Mouse (Mus musculus): ENCODE results near the gene Cux2. TPM values are rescaled to one million over a fixed set of nuclear protein-coding genes. Genes with fewer than 3 reads are reported as not detected.

Gene Cux2
- polyA plus RNA-seq, 1 experiment from 2014 or later, result 9.0 TPM

DNA sequence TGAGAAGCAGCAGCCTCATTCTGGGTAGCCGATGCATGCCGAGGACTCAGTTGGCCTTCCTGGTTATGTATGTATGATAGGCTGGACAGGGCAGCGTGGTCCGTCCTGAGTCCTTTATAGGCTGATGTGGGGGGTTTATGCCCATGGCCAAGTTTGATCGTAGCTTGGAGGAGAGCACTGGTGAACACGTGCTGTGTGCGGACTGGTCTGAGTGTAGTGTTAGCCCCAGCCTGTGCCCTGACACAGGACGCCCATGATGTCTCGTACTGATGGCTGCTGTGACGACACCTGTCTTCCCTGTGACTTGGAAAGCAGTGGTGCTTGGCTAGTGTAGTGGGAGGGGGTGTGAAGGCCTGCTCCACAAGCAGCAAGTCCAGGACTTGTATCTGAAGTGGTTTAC, 236.2 kb downstream of the Cux2 start:
- 96% methylated on average over 10 of the region's 10 CpGs for WGBS
- H3K4me3 ChIP-seq (ENCODE audit: low read depth, low read length), result no peak overlapping the region
- ATAC-seq (ENCODE audit: insufficient number of reproducible peaks, insufficient read depth, low FRiP score, low read depth), result no peak
- no peaks in the 10 kb centered on the region for H3K27me3 ChIP-seq (ENCODE audit: control insufficient read depth, insufficient read depth, low read length)
- no peak overlapping the region for H3K9ac ChIP-seq (replicated peaks; ENCODE audit: low read depth, low read length)
- H3K9me3 ChIP-seq (ENCODE audit: control insufficient read depth, low read depth, low read length), result no peaks in the 10 kb centered on the region
- no peaks in the 10 kb centered on the region for H3K4me1 ChIP-seq (ENCODE audit: control insufficient read depth, insufficient read depth, low read length)
- no peak overlapping the region for H3K4me2 ChIP-seq (replicated peaks; ENCODE audit: low read depth, low read length)
- peaks cover 74% of the 10 kb centered on the region for H3K36me3 ChIP-seq (ENCODE audit: control insufficient read depth, insufficient read depth, low read length)
- no peak overlapping the region for H3K27ac ChIP-seq (ENCODE audit: low read length)

DNA sequence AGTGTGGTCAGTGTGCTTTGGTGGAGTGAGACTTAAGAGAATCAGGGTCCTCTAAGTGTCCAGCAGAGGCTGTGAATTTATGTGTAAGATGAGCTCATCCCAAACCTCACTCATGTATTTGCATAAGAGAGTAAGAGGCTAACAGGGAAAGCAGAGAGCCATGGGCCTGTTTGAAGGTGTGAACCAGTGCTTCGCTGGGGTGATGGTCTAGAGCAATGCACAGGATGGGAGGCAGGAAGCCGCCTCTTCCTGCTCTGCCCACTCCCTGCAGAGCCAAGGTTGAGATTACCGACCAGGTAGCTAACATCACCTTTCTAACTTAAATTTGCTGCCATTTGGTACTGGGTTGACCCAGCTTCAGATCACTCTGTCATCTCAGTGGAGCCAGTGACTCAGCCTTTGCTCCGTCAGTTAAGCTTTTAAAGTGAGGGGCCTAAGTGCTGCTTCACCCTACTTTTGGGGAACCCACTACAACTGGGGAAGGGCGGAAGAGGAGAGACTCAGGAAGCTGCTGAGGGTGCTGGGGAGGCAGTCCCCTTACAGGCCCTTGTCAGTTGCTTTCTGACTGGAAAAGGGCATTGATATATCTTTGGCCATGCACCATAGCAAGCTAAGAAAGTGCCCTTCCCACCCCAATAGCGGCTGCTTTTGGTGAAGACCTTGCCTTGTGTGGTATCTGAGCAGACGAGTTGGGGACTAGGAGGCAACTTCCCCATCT, 237.2 kb downstream of the Cux2 start:
- WGBS, result 84% methylated on average over 7 of the region's 7 CpGs
- Histone ChIP-seq H3K4me1 (ENCODE audit: control insufficient read depth, insufficient read depth, low read length) (no peaks in the 10 kb centered on the region), H3K27ac (ENCODE audit: low read length) (no peak overlapping the region), H3K9me3 (ENCODE audit: control insufficient read depth, low read depth, low read length) (no peaks in the 10 kb centered on the region), H3K36me3 (ENCODE audit: control insufficient read depth, insufficient read depth, low read length) (peaks cover 64% of the 10 kb centered on the region), H3K4me3 (ENCODE audit: low read depth, low read length) (no peak overlapping the region), H3K4me2 (replicated peaks; ENCODE audit: low read depth, low read length) (no peak overlapping the region), H3K9ac (replicated peaks; ENCODE audit: low read depth, low read length) (no peak overlapping the region), H3K27me3 (ENCODE audit: control insufficient read depth, insufficient read depth, low read length) (no peaks in the 10 kb centered on the region)
- ATAC-seq (ENCODE audit: insufficient number of reproducible peaks, insufficient read depth, low FRiP score, low read depth), result no peak

DNA sequence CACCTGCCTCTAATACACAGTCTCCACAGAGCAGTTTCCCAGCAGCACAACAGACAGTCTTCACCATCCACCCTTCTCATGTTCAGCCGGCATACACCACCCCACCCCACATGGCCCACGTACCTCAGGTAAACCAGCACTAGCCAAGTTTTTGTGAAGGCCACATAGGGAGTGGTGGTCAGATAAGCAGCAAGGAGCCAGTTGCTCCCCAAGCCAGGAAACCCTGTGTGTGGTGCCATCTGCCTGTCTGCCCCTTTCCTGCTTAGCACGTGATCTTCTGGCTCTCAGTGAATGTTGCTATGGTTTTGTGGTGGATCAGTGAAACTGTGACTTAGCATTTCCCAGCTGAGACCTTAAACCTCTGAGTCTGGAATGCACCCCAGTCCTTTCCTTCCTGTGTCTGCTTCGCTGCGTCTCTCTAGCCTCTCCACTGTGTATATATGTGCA, 238.4 kb downstream of the Cux2 start:
- 81% methylated on average over 5 of the region's 5 CpGs for WGBS
- H3K27me3 ChIP-seq (ENCODE audit: control insufficient read depth, insufficient read depth, low read length), result no peaks in the 10 kb centered on the region
- peaks cover 59% of the 10 kb centered on the region for H3K36me3 ChIP-seq (ENCODE audit: control insufficient read depth, insufficient read depth, low read length)
- no peak overlapping the region for H3K9ac ChIP-seq (replicated peaks; ENCODE audit: low read depth, low read length)
- no peak overlapping the region for H3K4me2 ChIP-seq (replicated peaks; ENCODE audit: low read depth, low read length)
- no peaks in the 10 kb centered on the region for H3K9me3 ChIP-seq (ENCODE audit: control insufficient read depth, low read depth, low read length)
- no peak overlapping the region for H3K4me3 ChIP-seq (ENCODE audit: low read depth, low read length)
- peak overlapping the region; percentile 10; the same call in 1 of the 2 replicates for H3K27ac ChIP-seq (ENCODE audit: low read length)
- no peaks in the 10 kb centered on the region for H3K4me1 ChIP-seq (ENCODE audit: control insufficient read depth, insufficient read depth, low read length)
- no peak for ATAC-seq (ENCODE audit: insufficient number of reproducible peaks, insufficient read depth, low FRiP score, low read depth)

DNA sequence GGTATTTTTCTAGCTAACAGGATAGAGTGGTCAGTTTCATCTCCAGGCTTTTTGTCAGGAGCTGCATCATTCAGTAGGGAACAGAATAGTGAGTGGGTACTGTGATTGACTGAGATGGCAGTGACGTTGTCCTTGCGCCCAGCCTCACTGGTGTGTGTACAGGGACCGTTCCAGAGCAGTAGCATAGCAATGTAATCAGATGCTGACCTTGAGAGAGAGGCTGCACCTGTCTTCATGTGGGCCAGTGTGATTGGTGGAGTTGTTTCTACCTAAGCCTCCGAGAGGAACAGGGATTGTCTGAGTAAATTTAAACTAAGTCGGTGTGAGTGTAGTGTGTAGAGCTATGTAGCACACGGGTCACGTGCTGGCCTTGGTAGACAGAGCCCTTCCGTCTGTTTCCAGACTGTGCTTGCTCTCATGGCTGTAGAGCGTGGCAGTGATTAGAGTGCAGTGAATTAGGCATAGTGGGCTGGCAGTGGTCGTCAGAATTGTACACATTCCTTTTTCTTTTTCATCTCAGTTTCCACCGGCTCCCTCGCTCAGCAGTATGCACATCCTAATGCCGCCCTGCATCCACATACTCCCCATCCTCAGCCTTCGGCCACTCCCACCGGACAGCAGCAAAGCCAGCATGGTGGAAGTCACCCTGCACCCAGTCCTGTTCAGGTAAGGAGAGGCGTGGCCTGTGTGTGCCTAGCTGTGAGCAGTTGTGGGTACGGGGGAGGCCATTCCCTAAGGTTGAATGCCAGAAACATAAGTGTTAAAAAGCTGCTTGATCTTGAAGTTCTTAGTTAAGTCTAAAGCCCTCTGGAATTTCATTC, 239.4 kb downstream of the Cux2 start:
- H3K4me2 ChIP-seq (replicated peaks; ENCODE audit: low read depth, low read length), result no peak overlapping the region
- no peaks in the 10 kb centered on the region for H3K27me3 ChIP-seq (ENCODE audit: control insufficient read depth, insufficient read depth, low read length)
- H3K9ac ChIP-seq (replicated peaks; ENCODE audit: low read depth, low read length), result no peak overlapping the region
- peaks cover 56% of the 10 kb centered on the region for H3K36me3 ChIP-seq (ENCODE audit: control insufficient read depth, insufficient read depth, low read length)
- H3K4me1 ChIP-seq (ENCODE audit: control insufficient read depth, insufficient read depth, low read length), result no peaks in the 10 kb centered on the region
- no peak for ATAC-seq (ENCODE audit: insufficient number of reproducible peaks, insufficient read depth, low FRiP score, low read depth)
- WGBS, result 80% methylated on average over 17 of the region's 17 CpGs
- no peak overlapping the region for H3K4me3 ChIP-seq (ENCODE audit: low read depth, low read length)
- H3K27ac ChIP-seq (ENCODE audit: low read length), result no peak overlapping the region
- H3K9me3 ChIP-seq (ENCODE audit: control insufficient read depth, low read depth, low read length), result no peaks in the 10 kb centered on the region

DNA sequence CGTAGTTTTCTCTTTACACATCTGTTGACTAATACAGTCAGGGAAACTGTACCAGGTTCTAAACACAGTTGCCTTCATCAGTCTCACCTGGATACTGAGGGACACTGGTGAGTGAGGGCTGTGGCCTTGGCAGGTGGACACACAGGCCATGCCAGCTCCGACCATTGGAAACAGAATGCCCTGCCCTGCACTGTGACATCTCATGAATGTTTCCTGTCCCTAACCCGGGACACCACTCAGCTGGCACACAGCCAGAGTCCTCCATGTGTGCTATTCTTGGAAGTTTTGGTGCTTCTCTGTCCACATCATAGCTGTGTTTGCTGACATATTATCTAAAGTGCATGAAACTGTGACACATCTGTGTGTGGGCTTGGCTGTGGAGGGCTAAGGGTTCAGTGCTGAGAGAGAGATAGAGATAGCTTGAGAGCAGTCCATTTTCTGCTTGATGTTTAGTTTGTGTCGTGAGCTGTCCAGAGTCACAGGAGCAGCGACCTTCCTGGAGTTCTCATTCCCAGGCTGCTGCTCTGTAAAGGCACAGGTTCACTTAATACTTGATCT, 240.2 kb downstream of the Cux2 start:
- ATAC-seq (ENCODE audit: insufficient number of reproducible peaks, insufficient read depth, low FRiP score, low read depth), result no peak
- H3K4me1 ChIP-seq (ENCODE audit: control insufficient read depth, insufficient read depth, low read length), result no peaks in the 10 kb centered on the region
- H3K27me3 ChIP-seq (ENCODE audit: control insufficient read depth, insufficient read depth, low read length), result no peaks in the 10 kb centered on the region
- H3K36me3 ChIP-seq (ENCODE audit: control insufficient read depth, insufficient read depth, low read length), result peaks cover 54% of the 10 kb centered on the region
- H3K9ac ChIP-seq (replicated peaks; ENCODE audit: low read depth, low read length), result no peak overlapping the region
- no peak overlapping the region for H3K27ac ChIP-seq (ENCODE audit: low read length)
- WGBS, result 67% methylated on average over 5 of the region's 5 CpGs
- H3K4me2 ChIP-seq (replicated peaks; ENCODE audit: low read depth, low read length), result no peak overlapping the region
- H3K9me3 ChIP-seq (ENCODE audit: control insufficient read depth, low read depth, low read length), result no peaks in the 10 kb centered on the region
- no peak overlapping the region for H3K4me3 ChIP-seq (ENCODE audit: low read depth, low read length)

DNA sequence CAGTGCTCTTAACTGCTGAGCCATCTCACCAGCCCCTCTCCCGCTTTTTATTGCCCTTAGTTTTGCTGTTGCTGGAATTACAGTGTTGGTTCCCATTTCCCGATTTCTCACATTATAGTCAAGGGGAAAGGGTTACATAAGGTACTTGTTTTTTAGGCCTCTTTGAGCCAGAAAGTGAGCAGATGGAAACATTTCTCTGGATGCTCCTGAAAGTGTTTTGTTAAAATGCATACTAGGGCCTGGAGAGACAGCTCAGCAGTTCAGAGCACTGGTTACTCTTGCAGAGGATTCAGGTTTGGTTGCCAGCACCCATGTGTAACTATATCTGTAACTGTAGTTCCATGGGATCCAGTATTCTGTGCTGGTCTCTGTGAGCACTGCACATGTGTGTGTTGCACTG, 241.7 kb downstream of the Cux2 start:
- Histone ChIP-seq H3K4me3 (ENCODE audit: low read depth, low read length) (no peak overlapping the region), H3K4me1 (ENCODE audit: control insufficient read depth, insufficient read depth, low read length) (no peaks in the 10 kb centered on the region), H3K27ac (ENCODE audit: low read length) (no peak overlapping the region), H3K9me3 (ENCODE audit: control insufficient read depth, low read depth, low read length) (no peaks in the 10 kb centered on the region), H3K36me3 (ENCODE audit: control insufficient read depth, insufficient read depth, low read length) (peaks cover 52% of the 10 kb centered on the region), H3K27me3 (ENCODE audit: control insufficient read depth, insufficient read depth, low read length) (no peaks in the 10 kb centered on the region), H3K9ac (replicated peaks; ENCODE audit: low read depth, low read length) (no peak overlapping the region), H3K4me2 (replicated peaks; ENCODE audit: low read depth, low read length) (no peak overlapping the region)
- 88% methylated on average over 2 of the region's 2 CpGs for WGBS
- no peak for ATAC-seq (ENCODE audit: insufficient number of reproducible peaks, insufficient read depth, low FRiP score, low read depth)

DNA sequence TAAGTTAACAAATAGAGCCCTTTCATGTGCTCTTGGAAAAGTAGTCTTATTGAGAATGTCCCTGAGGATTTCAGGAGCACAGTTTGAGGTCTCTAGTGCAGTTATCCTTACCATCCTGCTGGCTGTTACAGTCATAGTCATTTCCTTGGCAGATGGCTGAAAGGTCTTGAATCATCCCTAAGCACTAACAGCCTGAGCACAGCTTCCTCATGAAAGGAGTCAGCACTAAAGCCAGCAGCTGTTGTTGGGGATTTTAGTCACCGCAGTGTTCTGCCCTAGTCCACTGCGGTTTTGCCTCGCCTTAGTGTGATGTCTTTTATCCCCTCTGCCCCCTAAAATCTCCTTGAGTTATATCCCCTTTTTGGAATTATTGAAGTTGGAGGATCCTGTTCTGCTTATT, 242.7 kb downstream of the Cux2 start:
- Histone ChIP-seq H3K4me2 (replicated peaks; ENCODE audit: low read depth, low read length) (no peak overlapping the region), H3K9ac (replicated peaks; ENCODE audit: low read depth, low read length) (no peak overlapping the region), H3K4me1 (ENCODE audit: control insufficient read depth, insufficient read depth, low read length) (no peaks in the 10 kb centered on the region), H3K9me3 (ENCODE audit: control insufficient read depth, low read depth, low read length) (no peaks in the 10 kb centered on the region), H3K36me3 (ENCODE audit: control insufficient read depth, insufficient read depth, low read length) (peaks cover 51% of the 10 kb centered on the region), H3K27me3 (ENCODE audit: control insufficient read depth, insufficient read depth, low read length) (no peaks in the 10 kb centered on the region), H3K4me3 (ENCODE audit: low read depth, low read length) (no peak overlapping the region), H3K27ac (ENCODE audit: low read length) (no peak overlapping the region; the same call in 1 of the 2 replicates)
- 63% methylated on average over 3 of the region's 3 CpGs for WGBS
- ATAC-seq (ENCODE audit: insufficient number of reproducible peaks, insufficient read depth, low FRiP score, low read depth), result no peak

Measured in stomach, embryonic 14.5 days (tissue).